Mouse (Mus musculus) ES-Bruce4 (cell line): Measurements from ENCODE around the gene Tatdn3.

Experiments used
- CTCF ChIP-seq: IDR thresholded peaks from one replicate; pipeline ENCODE4 v1.8.1; 2011; ENCODE audit warnings: low read depth, low read length
- POLR2A ChIP-seq: IDR thresholded peaks from one replicate; pipeline ENCODE4 v1.8.1; 2011; ENCODE audit warnings: low read length; ENCODE audit not compliant: insufficient read depth

GRCm38 (mm10) chr1:191099772-191100291, 37.1 kb upstream of the Tatdn3 start:
- TF ChIP-seq POLR2A = no peak
- no peak for TF ChIP-seq CTCF
